Mouse (Mus musculus) neutrophil, adult 83 days (primary cell): ENCODE results near the gene Dennd5a. TPM values are rescaled to one million over a fixed set of nuclear protein-coding genes. Genes with fewer than 3 reads are reported as not detected.

Source experiments
- total RNA-seq, 2 experiments: library from RNA; stranded (reverse); gene quantifications; one replicate each; pipeline ENCODE4 v1.2.4; 2023

The Dennd5a gene
- total RNA-seq = 100 to 1,000 TPM; 193 to 212 TPM

GRCm38 (mm10) chr7:109959716-109960612 is at the start of gene Dennd5a:
TSS of gene Dennd5a (minus strand) at chr7:109960470.

GRCm38 (mm10) chr7:109986775-109987174 is 26.5 kb upstream of the Dennd5a start, which contains the start of gene Tmem41b:
TSS of gene Tmem41b (minus strand) at chr7:109986929.

GRCm38 (mm10) chr7:109865370-109866229 is 94.7 kb downstream of the Dennd5a start, which contains the start of gene Scube2:
TSS of gene Scube2 (minus strand) at chr7:109865679.

Other genes starting within 250 kb of the Dennd5a start
- not detected for gene BC051019, start 236.6 kb downstream of the Dennd5a start, total RNA-seq
- not detected for gene Ascl3, start 228.7 kb downstream of the Dennd5a start, total RNA-seq
- 10 to 100 TPM; 33.8 to 34.8 TPM for gene Tmem9b, start 207.6 kb downstream of the Dennd5a start, total RNA-seq
- gene Nrip3, start 178.4 kb downstream of the Dennd5a start, total RNA-seq = 1 to 10 TPM in 1 of 2 experiments, not detected in 1; 1.4 TPM
- gene Scube2, start 94.8 kb downstream of the Dennd5a start, total RNA-seq = not detected
- 10 to 100 TPM; 39.2 to 47.5 TPM for gene Tmem41b, start 26.5 kb upstream of the Dennd5a start, total RNA-seq
- gene Ipo7, start 57.8 kb upstream of the Dennd5a start, total RNA-seq = 10 to 100 TPM; 44.1 to 53.9 TPM
- 10 to 100 TPM; 23.6 TPM for gene Zfp143, start 100.7 kb upstream of the Dennd5a start, total RNA-seq
- gene Wee1, start 161.6 kb upstream of the Dennd5a start, total RNA-seq = 10 to 100 TPM; 17.1 to 17.8 TPM